Mouse (Mus musculus) mature B cell (primary cell): Measurements from ENCODE around the gene Dimt1.
"Not testable (repeated sequence)": the region's sequence is repeated elsewhere in the genome, so short reads cannot be mapped to it uniquely, and the experiment has no call there.

Experiments used
- in situ Hi-C: fragments of 300-500 bp; cut with MboI; formaldehyde crosslinking; loops from 2 replicates; pipeline ENCODE4 v1.14.3; 2019

The Dimt1 gene

DNA sequence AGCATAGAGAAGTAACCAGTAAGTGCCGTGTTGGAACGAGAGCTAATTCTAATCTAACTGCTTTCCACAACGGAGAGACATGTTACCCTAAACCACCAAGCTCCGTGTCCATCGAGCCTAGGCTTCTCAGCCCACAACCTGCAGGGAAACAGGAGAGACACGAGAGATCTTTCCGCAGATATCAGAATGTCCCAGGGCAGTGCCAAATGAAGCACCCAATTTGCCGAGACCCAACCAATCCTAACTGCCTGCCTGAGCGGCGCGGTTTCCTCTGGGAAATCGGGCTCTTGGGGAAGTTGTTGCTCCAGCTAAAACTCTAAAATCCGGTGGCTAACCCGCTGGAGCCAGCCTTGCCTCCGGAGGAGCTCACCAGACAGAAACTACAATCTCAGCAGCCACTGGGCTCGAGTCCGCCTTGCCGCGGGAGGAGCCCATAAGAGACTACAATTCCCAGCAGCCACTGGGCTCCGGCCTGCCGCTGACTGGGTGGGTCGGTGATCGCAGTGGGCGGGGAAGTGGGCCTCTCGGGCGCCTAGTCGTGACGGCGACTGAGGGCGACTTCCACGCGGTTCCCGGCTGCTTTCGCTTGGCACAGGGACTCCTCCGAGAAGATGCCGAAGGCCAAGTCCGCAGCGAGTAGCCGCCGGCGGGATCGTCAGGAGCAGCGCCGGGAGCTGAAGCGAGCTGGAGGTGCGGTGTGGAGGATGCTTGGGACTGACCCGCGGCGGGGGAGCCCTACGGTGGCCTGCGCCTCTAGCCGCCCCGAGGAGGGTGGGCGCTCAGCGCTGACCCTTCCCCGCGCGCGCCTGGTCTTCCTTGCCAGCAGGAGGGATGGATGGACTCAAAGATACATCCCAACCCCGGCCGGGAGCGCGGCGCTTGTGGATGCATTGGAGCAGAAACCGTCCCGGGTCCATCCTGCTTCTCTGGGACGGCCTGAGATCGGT, at the start of gene Dimt1:
TSS of gene Dimt1 (plus strand) at position 534 of the 947 bp plus-strand sequence.
- in situ Hi-C loops = loop anchor here (25.0 kb wide), 1 partner anchor 1215 kb away; the partner anchor contains the start of genes Ercc8 and Ndufaf2

GRCm38 (mm10) chr13:106904637-106905036, 42.3 kb upstream of the Dimt1 start:
- in situ Hi-C loops = no loop called here

GRCm38 (mm10) chr13:106905154-106905553, 41.8 kb upstream of the Dimt1 start:
- in situ Hi-C loops = not testable (repeated sequence)

DNA sequence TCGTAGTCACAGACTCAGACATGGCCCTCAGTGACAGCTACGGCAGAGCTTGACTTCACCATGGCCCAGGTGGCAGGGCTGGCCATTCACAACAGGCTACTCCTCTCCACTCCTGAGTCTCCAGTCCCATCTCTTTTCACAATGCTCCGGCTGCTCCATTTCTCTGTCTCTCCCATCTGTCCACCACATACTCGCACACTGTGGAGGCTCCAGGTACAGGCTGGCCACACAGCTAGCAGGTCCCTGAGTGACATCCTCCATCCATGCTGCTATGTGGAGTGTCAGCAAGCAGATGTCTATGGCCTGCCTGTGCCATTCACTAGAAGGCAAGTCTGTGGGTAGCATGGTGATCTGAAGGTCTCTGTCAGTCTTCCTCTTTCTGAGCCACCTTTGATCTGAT, 39.7 kb upstream of the Dimt1 start:
- in situ Hi-C loops = no loop called here

GRCm38 (mm10) chr13:106910096-106910495, 36.8 kb upstream of the Dimt1 start:
- in situ Hi-C loops = no loop called here

DNA sequence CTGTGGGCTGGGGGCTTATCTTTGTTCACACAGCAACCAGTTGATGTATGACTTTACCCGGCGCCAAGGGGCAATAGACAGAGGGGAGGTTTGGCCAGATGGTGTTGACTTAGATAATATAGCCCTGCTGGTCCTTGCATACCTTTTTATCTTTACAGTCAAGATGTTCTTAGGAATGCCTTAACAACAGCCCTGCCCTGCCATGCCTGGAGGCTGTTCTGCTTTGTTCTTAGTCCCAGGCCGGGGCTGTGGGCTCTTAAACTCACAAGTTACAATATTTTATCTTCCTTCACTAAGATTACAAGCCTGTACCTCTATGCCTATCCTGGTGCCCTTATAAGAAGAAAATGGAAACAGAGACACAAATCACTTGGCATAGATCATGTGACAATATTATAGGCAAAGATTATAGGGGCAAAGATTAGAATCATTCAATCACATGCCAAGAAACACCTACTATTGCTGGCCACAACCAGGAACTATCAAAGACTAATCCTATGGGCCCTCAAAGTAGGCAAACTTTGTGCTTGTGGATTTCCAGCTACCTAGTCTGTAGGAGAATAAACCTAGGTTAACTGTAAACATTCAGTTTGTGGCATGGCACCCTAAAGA, 33.7 kb upstream of the Dimt1 start:
- in situ Hi-C loops = no loop called here

DNA sequence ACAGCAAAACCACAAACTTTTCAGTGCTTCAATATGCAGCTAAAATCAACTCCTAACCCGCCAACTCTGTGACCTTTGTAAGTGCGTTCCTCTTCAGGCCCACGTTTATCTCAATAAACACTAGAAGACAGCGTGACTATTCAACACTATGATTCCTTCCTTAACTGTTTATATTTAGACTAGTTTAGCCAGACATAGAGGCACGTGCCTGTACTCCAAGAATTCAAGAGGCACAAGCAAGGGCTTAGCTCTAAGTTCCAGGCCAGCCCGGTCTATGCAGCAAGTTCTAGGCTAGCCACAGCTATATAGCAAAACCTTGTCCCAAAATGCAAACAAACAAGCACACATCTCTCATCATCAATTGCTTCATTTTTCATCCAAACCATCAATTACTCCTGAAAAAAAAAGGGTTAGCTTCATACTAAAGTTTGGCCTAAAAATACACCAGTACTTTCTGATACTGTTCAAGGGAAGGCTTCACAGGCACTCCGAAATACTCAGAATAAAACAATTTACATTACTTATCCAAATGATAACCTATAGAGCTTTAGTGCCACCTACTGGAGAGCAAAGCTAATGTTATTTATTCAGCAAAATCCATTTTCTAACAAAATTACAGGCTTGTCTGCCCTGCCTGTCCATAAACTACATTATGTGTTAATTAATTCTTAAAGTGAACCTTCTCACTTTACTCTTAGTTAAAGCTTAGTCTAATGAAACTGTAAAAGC, 28.4 kb upstream of the Dimt1 start:
- in situ Hi-C loops = no loop called here

GRCm38 (mm10) chr13:106925921-106926320, 21.0 kb upstream of the Dimt1 start:
- in situ Hi-C loops = loop anchor here (25.0 kb wide), 1 partner anchor 1236 kb away; the partner anchor contains the start of genes Ercc8 and Ndufaf2

- in situ Hi-C loops = loop anchor here (25.0 kb wide), 1 partner anchor 1234 kb away; the partner anchor contains the start of genes Ercc8 and Ndufaf2
Measured at GRCm38 (mm10) chr13:106928296-106928695, 18.6 kb upstream of the Dimt1 start.

- in situ Hi-C loops = loop anchor here (25.0 kb wide), 1 partner anchor 1233 kb away; the partner anchor contains the start of genes Ercc8 and Ndufaf2
Measured at GRCm38 (mm10) chr13:106929201-106929600, 17.7 kb upstream of the Dimt1 start.

DNA sequence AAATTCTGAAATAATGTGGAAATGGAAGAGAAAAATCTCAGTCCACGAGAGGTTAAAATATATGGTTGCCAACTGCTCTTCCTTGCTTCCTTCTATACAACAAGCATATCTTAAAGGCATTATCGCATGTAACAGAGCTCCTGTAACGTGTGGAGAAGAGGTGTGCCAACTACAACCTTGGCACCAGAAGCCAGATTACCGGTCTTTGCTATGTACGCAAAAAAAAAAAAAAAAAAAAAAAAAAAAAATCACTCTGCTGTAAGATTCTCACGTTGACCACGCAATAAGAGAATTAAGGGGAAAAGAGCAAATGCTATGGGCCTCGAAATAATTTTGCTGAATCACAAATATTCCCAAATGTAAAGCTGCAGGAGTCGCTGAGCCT, 11.1 kb upstream of the Dimt1 start:
- in situ Hi-C loops = loop anchor here (25.0 kb wide), 1 partner anchor 1226 kb away; the partner anchor contains the start of genes Ercc8 and Ndufaf2

DNA sequence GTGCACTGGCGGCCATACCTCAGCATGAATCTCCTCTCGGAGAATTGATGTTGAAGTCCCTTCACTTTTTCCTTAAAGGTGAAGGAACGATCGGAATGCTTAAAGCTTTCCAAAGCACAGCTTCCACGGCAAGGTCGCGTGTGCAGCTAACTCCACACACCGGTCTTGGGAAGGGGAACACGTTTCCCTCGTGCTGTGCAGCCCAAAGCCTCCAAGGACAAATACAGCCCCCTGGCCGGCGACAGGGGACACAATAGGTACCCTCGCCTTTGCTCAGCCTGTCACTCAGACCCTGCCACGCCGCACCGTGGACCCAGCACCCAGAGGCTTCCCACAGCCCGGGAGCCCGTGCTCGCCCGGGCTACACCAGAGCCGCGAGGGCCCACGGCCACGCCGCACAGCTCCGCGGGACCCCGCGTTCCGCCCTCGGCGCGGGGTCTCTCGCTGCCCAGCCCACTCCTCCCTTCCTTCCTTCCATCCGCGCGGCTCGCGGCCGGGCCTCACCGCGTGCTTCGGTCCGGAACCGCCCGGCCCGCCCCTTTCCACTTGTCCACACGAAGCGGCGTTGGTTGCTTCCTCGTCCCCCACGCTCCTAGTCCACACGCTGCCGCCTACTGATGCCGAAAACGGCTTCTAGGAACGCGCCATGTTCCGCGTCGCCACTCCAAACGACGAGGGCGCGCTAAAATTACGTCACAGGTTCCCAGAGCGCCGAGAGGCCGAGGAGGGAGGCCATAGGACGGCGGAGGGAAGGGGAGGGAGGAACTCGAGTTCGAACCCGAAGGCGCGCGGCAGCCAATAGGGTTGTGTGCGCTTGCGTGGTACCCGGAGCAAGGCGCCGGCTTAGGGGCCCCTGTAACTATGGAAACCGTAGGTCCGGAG, 10.4 kb upstream of the Dimt1 start, which contains the start of gene Ipo11:
TSS of gene Ipo11 (minus strand) at position 703 of the 882 bp plus-strand sequence.
- in situ Hi-C loops = loop anchor here (25.0 kb wide), 1 partner anchor 1226 kb away; the partner anchor contains the start of genes Ercc8 and Ndufaf2

DNA sequence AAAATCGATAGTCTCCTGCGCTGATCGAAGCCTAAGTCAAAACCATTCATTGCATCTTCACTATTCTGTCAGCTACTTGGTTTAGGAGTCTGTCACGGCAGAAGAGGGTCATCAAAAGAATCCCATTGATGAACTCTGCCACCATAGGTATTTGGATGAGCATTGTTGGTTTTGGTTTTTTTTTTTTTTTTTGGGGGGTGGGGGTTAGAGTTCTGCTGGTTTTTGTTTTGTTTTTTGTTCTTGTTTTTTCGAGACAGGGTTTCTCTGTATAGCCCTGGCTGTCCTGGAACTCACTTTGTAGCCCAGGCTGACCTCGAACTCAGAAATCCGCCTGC, 9.8 kb upstream of the Dimt1 start:
- in situ Hi-C loops = loop anchor here (25.0 kb wide), 1 partner anchor 1225 kb away; the partner anchor contains the start of genes Ercc8 and Ndufaf2

DNA sequence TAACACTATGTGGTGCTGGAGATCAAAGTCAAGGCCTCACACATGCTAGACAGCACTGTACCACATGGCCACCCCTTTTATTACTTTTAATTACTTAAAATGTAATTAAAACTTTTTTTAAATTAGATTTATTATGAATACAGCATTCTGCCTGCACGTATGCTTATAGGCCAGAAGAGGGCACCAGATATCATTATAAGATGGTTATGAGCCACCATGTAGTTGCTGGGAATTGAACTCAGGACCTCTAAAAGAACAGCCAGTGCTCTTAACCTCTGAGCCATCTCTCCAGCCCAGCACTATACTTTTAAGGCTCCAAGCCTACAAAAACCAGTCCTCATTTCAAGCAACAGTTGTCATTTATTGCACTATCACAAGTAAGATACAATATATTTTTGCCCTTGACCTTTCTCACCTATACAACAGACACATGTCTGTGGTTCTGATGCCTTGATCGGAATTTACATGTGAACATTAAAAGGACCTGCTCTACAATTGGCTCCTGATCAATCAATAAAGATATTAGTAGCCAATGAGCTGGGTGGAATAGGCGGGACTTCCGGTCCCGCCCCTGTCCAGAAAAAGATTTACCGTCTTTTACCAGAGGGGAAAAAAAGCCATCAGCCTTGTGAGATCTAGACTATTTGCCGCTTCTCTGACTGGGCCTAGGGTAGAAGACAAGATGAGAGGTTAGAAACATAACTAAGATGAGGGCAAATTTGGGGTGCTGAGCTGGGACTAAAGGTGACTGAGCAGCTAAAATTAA, 5.5 kb upstream of the Dimt1 start:
- in situ Hi-C loops = loop anchor here (5.0 to 25.0 kb wide), 2 partner anchors 161 to 1221 kb away; partner anchors contain the start of genes Ercc8 and Ndufaf2

GRCm38 (mm10) chr13:106942721-106943120, 4.2 kb upstream of the Dimt1 start:
- in situ Hi-C loops = loop anchor here (5.0 to 25.0 kb wide), 2 partner anchors 160 to 1220 kb away; partner anchors contain the start of genes Ercc8 and Ndufaf2

DNA sequence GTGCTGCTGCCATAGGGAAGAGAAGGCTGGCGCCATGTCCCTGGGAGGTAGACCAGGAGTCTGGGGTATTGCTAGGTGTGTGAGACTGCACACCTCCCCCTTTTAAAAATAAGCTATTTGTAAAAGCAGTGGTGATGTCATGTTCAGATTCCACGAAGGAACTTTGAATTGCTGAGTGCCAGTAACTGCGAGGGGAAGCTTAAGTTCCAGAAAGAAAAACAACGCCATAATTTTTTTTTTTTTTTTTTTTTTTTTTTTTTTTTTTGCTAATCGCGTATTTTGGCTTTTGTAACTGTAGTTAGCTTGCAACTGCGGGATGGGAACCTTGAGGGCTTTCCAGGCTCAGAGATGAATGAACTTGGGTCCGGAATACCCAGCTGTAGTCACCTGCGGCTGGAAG, 1.4 kb upstream of the Dimt1 start:
- in situ Hi-C loops = loop anchor here (25.0 kb wide), 1 partner anchor 1217 kb away; the partner anchor contains the start of genes Ercc8 and Ndufaf2

GRCm38 (mm10) chr13:106947583-106947982, 656 bp downstream of the Dimt1 start:
- in situ Hi-C loops = loop anchor here (25.0 kb wide), 1 partner anchor 1215 kb away; the partner anchor contains the start of genes Ercc8 and Ndufaf2

- in situ Hi-C loops = no loop called here
Measured at GRCm38 (mm10) chr13:106954880-106955279, 8.0 kb downstream of the Dimt1 start.

DNA sequence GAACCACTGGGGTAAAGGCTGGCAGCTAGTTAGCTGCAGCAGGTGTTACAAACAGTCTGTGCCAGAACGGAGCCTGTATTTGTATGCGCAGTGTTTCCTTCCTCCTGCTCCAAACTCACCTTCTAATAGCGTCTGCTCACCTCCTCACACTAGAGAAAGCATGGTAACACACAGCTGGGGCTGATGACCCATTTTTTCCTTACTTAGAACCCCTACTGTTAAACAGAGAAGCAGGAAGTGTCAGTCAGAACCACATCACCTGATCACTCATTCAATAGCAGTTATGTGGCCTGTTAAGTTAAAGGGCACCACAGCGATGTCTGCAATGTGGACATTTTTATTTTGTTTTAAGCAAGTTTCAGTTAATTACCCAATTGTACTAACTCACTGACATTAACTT, 10.6 kb downstream of the Dimt1 start:
- in situ Hi-C loops = no loop called here

DNA sequence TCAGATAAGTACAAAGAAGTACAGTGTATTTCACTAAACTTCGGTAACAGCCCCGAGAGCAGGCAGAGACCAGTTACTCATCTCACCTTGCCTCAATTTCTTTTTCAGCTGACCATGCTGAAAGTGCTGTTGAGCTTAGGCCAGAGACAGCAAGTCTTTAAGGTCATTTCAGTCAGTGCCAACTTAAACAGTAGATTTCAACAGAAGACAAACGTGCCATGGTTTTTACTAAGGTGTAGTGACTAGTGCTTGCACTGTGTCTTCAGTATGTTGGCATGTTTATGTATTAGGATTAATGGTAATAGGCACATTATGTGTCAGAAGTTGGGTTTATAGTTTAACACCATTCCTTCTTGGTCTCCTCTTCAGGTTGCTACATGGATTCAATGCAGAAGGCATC, 11.4 kb downstream of the Dimt1 start:
- in situ Hi-C loops = no loop called here
